Mouse (Mus musculus) megakaryocyte-erythroid progenitor cell, adult 5-6 weeks (primary cell): Measurements from ENCODE around the gene Napa. TPM values are rescaled to one million over a fixed set of nuclear protein-coding genes. Genes with fewer than 3 reads are reported as not detected.

Experiments used
- ATAC-seq: replicated peaks from 2 replicates; pipeline ENCODE4 v1.8.0; 2016; ENCODE audit warnings: mild to moderate bottlenecking, inconsistent platforms; ENCODE audit not compliant: severe bottlenecking, poor library complexity, low FRiP score, low TSS enrichment
- total RNA-seq, 2 experiments: library from RNA; stranded (forward) in 1 of 2; stranded (reverse) in 1 of 2; fragments of 200-1000, 215-1000 nt in 1 of 2; fragments of >200 nt in 1 of 2; fragmentation: Nextera tagmentation in 1 of 2; gene quantifications; 2 replicates each; pipeline ENCODE4 v1.2.3; 2014 to 2017

Gene Napa
- total RNA-seq, 2 experiments from 2014 or later, result 49.5 to 111 TPM

DNA sequence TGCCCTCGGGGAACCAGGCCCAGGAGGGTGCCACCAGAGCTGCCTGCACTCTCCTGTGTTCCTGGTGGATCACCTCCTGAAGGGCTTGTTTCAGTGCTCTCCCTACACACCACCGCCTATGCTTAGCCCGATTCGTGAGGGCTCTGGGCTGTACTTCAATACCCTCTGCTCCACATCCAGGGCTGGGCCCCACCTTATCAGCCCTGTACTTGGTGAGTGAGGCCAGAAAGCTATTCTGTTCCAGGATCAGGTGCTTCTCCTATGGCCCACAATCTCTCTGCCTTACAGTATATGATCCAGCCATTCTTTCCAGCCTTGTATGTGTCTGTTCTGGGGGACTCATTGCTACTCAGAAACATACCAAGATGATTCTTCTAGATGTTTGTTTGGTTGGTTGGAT is 14.9 kb upstream of the Napa start:
- no peak for ATAC-seq

DNA sequence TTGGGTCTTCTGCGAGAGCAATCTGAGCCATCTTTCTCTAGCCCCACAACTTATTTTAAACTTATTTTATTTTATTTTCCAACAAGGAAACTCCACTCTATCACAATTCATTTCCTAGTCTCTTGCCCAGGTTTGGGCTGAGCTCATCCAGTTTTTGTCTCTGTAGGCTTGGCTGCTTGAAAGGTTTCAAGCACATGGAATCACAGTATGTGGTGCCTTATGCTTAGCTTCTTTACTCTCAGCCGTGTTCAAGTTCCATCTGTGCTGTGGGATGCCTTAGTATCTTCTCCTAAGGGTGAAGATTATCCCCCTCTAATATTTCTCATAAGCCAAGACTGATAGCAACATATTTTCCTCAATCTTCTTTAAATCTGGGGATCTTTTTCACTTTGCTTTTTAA is 10.7 kb upstream of the Napa start:
- no peak for ATAC-seq

DNA sequence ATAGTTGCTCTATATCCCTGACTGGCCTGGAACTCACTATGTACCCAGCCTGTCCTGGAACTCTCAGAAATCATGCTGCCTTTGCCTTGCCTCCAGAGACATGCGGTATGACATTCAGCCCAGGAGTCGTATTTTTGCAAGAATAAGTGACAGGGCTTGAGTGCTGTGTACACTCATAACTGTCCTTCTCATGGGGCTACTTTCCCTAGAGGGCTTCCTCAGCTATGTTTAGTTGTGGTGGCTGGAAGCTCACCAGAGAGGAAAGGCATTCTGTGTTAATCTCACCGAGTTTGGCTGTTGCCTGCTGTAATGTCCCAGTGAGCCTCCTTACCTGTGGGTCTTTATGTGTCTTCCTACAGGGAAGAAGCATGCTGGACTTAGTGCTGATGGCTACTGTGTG is 3.7 kb upstream of the Napa start:
- no peak for ATAC-seq

DNA sequence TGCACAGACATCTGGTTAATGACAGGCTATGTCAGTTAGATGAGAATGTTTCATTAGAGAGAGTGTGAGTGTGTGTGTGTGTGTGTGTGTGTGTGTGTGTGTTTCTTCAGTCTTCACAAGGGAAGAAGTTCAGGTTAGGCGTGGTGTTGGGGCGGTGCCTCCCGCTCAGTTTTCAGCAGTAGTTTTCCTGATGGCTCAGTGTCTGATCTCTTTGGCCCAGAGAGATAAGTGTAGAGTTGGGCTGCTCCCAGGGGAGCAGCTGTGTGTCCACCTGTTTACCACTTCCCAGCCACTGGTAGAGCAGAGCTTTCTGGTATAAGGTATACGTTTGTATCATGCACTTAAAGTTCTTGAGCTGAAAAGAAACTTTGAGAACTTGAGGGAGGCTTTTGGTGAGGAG is 1.6 kb downstream of the Napa start:
- no peak for ATAC-seq

DNA sequence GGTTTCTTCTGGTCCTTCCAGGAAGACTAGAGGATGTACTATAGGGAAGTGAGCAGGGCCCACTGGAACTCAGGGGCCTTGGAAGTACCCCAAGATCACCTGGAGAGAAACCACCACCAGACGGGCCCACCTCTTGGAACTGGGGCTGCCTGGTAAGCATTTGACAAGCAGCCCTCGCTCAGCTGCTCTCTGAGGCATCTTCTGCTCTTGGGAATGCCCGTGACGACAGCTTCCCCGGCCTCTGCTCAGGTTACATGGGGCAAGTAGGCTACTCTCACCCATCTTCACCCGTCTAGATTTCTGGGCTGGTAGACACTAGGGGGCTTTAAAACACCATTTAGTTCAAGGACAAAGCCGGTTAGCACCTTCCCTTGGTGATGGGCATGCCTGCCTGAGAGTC is 2.8 kb downstream of the Napa start:
- no peak for ATAC-seq

DNA sequence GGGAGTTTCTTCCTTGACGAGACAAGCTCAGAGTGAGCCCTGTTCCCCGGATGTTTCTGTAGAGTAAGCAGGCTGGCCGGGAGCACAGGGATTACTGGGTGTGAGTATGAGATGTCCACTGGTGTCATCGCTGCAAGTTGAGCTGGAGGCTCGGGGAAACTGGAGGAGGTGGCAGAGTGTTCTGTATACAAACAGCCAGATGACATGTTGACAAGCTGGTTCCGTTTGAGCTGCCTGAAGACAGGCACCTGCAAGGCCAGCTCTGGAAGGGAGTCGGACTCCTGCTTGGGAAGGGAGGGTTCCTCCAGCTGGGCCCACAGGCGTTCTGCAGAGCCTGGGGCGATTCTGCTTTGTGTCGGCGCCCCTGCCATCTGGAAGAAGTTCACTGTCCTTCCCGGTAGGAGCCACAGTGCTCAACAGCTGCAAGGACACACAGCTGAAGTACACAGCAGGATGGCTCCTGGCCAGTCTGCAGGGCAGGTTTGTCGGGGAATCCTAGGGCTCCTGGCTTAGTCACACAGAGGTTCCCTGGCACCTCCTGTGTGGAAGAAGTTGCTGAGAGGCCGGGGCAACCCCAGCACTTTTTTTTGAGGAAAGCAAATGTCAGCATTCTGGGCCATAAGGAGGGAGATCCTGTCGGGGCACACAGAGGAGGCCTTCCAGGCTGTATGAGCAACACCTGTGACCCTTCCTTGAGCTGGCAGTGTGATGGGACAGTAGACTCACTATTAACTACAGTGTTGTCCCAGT is 3.6 kb downstream of the Napa start:
- no peak for ATAC-seq

DNA sequence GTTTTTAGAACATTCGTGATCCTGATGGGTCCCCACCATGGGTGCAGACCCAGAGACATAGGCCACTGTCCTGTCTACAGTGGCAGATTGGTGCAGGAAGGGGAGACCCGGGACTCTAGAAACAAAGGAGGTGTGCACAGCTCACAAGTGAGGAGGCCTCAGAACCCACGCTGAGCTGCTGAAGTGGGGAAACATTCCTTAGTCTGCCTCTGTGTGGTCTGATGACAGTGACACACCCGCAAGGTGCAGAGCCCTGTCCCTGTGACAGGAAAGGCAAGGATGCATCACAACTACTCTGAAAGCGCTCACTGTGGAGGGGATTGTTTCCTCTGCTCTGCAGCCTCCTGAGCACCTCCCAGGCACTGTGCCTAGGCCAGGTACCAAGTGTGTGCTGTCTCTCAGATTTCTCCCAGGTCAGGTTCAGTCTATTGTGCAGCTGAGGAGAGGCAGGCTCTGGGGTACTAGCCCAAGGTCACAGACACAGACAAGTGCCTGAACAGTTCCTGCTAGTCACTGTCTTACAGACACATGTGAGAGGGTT is 4.5 kb downstream of the Napa start:
- ATAC-seq, result no peak

DNA sequence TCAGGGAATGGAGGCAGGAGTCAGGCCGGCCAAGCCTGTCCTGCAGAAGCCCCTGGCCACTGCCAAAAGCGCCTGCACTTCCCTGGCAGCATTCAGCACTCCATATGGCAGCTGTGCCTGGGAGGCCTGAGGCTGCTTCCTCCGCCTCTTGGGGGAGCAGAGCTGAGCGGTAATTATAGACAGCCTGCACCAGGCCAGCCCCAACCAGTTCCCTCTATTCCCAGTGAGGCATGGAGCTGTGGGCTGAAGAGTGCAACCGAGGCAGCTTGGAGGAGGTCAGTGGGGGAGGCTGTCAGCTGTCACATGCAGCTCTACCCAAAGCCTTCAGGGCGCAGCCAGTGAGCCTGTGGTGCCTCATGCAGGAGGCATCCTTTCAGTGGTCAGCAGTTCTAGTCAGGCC is 5.5 kb downstream of the Napa start:
- no peak for ATAC-seq

DNA sequence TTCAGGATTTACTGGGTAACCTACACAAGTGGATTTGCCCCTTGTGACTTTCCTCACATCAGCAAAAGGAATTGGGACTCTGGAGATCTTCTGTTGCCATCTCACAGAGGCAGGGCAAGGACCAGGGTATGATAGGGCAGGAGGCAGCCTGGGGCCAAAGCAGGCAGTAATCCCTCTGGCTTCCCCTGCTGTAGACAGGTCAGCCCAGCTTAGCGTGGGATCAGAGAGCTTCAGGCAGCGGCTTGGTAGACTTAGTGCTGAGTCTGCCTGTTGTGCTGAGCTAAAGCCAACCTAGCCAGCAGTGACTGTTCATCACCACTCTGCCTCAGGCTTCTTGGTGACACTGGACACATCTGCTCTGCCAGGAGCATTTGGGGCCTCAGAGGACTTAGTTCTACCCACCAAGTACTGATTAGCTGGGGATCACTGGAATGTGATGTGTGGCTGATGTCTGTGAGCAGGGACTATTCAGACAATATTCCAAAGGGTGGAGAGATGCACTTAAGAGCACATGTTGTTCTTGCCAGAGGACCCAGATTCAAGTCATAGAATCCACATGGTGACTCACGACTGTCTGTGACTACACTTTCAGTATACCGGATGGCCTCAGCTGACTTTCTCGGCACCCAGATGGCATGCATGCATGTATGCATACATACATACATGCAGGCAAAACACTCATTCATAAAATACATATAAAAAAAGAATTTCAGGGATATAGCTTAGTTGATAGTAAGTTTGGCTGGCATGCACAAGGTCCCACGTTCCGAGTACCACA is 6.5 kb downstream of the Napa start:
- ATAC-seq, result no peak

DNA sequence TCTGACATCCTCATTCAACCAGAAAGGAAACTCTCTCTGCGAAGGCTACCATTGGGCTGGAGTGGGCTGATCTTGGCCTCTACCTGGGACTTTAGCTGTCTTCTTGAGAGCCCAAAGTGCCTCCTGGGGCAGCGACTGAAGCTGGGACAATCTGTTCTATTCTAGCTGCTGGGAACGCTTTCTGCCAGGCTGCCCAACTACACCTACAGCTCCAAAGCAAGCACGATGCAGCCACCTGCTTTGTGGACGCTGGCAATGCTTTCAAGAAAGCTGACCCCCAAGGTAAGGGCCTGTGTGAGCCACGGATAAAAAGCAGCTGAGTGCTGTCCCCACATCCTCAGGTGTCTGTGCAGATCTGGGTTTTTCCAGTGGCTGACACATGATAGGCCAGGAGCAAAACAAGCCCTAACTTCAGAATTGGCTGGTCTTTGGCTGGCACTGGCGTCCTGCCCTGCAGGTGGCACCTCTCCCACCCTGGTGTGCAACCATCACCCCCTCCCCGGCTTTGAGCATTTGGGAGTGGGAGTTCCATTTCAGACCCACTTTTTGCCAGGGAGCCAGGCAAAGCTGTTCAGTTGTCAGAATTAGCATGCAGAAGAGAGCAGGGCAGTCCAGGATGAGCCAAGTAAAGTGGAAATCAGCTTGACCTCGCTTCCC is 10.8 kb downstream of the Napa start:
- ATAC-seq, result no peak

DNA sequence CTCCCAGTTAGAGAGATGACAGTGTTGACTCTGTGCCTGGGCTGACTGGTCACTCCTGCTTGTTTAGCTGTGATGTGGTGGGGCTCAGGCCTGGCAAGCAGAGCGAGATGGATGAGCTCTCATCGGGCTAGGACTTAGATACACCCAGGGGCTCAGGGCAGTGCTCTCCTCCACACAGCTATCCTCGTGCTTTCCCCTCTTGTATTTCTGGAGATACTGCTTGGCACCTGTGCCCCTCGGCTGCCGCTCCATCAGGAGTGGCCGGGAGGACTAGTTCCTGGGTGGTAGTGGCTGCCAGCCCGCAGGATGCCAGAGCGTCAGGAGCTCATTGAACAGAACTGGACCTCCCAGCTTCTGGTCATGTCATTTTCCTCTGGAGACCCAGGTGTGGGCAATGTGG is 11.9 kb downstream of the Napa start:
- no peak for ATAC-seq

DNA sequence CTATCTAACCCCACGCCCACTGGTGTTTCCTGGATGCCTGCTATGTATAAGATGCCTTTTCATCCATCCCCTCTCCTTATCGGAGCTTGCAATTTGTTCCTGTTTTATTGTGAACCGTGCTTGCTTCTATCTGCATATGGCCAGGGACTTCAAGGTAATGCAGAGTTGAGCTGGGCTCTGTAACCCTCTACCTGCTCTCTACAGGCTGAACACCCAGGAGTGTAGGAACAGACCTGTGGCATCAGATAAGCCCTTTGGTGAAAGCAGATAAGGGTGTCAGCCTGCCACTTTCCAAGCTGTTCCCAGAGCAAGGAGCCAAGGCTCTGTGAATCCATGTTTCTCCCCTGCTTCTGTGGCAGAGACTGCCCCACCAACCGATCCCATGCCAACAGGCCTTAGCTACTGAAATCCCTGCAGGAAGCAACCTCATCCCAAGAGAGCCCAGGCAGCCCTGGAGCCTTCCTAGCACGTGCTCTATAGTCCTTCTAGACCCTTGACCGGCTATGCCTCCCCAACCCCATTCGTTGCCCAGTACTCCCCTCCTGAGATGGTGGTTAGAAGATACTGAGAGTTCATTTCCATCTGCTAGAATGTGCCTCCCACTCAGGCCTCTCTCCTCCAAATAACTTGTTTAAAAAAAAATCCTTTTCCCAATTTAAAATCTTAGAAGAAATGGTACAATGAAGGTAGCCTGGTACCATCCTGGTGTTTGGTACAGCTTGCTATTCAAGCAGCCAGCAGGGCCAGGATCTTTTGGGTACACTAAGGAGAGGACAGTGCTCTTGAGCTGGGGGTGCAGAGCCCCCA is 13.2 kb downstream of the Napa start:
- ATAC-seq, result no peak

DNA sequence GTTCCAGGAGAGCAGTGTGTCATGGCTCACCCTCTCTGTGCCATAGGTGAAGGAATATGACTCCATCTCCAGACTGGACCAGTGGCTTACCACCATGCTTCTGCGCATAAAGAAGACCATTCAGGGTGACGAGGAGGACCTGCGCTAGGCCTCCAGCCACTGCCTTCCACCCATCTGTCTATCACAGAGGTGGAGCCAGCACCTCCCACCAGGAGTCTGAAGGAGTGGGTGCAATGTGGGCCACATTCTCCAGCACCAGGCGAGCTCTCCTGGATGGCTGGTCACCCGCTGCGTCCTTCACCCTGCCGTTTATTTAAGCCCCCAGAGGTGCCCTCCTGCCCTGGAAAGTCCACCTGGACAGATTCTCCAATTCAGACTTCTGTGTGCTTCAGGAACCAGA is 18.2 kb downstream of the Napa start:
- no peak for ATAC-seq

DNA sequence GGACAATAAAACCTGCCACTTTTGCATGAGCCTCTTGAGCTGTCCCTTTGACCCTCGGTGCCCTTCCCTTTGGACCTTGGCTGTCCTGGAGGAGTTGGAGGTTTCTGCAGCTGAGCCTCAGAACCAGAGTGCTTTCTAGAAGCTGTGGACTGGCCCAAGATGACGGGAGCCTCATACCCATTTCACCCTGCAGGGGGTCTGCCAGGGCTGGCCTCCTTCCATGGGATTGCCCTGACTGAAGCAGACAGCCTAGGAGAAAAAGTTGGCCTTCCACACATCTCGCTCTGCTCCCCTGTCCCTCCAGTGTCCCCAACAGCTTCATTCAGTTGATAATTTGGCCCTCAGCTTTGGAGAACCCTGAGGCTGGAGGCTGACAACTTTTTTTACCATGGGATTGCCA is 18.8 kb downstream of the Napa start:
- ATAC-seq, result no peak

DNA sequence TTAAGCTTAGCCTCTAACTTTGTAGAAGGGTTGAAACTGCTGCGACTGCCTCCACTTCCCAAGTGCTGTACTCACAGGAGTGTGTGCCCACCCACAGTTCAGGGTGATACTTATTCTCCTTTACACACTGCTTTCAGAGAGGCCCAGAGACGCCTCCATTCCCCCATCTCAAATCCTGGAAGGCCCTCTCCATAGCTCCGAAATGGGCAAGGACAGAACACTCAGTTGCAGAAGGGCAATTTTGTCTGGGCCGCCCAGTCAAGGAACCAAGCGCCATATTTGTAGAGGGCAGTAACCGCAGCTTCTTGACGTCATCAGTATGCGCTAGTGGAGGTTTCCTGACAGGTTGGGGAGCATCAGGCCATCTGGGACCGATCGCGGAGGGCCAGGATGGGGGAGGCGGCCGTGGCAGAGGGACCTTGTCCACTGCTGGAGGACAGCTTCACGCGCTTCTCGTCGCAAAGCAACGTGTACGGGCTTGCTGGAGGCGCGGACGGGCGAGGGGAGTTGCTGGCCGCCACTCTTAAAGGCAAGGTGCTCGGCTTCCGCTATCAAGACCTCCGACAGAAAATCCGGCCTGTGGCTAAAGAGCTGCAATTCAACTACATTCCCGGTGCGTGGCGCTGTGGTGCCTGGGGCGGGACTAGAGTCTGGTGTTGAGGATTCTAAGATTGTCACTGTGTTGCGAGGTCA is 21.5 kb downstream of the Napa start, which contains the start of gene Kptn:
Gene Kptn, plus strand, starts transcription at position 327 of the 693 bp plus-strand sequence.
- ATAC-seq, result peak; percentile 83

DNA sequence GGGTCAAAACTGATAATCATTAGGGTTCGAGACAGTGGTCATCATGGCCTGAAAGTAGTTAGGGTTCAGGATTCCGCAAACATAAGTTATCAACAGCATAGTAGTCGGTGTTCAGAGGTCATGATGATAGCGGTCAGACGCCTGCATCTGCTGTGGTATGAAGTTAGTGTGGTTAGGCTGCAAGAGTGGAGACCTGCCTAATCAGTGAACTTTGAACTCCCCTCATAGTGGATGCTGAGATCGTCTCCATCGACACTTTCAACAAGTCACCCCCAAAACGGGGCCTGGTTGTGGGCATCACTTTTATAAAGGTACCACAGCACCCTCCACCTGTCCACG is 22.0 kb downstream of the Napa start:
- no peak; the same call in 1 of the 2 replicates for ATAC-seq

DNA sequence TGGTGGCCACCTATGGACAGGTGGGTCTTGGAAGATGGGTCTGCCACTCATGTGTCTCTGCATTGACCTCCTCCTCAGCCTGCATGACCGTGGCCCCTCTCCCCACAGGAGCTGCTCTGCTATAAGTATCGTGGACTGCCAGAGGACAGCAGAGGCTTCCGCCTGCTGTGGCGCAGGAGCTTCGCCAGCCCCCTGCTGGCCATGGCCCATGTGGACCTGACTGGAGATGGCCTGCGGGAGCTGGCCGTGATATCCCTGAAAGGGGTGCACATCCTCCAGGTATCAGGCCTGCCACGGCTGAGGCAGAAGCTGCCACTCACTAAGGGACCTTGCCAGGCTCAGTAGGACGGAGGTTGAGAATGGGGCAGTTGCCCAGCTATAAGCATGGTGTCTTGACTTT is 27.6 kb downstream of the Napa start:
- ATAC-seq, result no peak

DNA sequence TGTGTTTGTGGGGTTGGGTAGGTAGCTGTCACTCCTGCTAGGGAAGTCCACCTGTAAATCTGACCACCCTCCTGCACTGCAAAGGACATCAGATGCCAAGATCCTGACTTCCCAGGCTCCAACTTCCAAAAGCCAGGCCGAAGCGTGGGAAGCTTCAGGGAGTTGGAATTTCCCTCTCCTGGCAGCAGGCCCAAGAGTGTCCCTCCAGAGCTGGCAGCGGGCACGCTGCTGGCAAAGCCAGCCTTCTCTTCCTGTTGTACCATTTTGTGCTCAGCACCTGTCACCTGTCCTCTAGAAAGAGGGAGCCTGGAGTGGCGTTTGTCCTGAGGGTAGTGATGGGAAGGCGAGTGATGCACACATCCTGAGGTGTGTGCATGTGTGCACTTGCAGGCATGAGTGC is 30.1 kb downstream of the Napa start:
- no peak for ATAC-seq

DNA sequence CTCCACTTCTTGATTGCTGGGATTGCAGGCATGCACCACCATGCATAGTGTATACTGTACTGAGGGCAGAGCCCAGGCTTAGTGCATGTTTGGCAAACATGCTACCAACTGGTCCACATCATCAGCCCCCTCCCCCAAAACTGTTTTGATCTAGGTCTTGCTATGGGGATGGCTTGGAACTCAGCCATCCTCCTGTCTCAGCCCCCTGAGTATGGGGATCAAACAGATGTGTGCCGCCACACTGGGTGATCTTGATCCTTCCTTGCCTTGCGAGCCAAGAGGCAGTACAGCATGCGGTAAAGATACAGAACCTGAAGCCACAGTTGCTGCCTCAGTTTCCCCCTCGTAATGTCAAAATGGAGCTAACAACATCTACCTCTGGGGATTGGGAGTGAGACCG is 30.6 kb downstream of the Napa start:
- ATAC-seq, result no peak
